Mouse (Mus musculus) lung, adult 2 months (tissue): ENCODE data around the gene Shc1.

Experiments used
- CTCF ChIP-seq: fragments of 200-500 bp; IDR thresholded peaks from 2 replicates; pipeline ENCODE4 v1.5.1; 2011; ENCODE audit warnings: mild to moderate bottlenecking, low read length, control low read depth; ENCODE audit not compliant: insufficient read depth
- POLR2A ChIP-seq: fragments of 200-500 bp; IDR thresholded peaks from 2 replicates; pipeline ENCODE4 v1.6.1; 2011; ENCODE audit warnings: low read depth, mild to moderate bottlenecking, control low read depth, low read length, borderline replicate concordance; ENCODE audit errors: extremely low read depth

GRCm38 (mm10) chr3:89458372-89458964 is 40.2 kb downstream of the Shc1 start:
- TF ChIP-seq CTCF = no peak
- no peak for TF ChIP-seq POLR2A
